Mouse (Mus musculus): ENCODE measurements around the gene Tmprss5.

GRCm38 (mm10) chr9:49119759-49120158 lies 38.7 kb downstream of the Tmprss5 start:
- TF ChIP-seq HCFC1 (IDR thresholded peaks at IDR 0.05; ENCODE audit: low read depth, low read length) (no peak), E2F4 (IDR thresholded peaks at IDR 0.05; ENCODE audit: borderline replicate concordance, low read depth, low read length) (no peak), SMC3 (IDR thresholded peaks at IDR 0.05; ENCODE audit: low read depth, low read length) (no peak), KAT2A (conservative IDR thresholded peaks at IDR 0.05; ENCODE audit: low read depth, low read length) (no peak), MYB (IDR thresholded peaks at IDR 0.05; ENCODE audit: low read depth, low read length) (no peak), CTCF (IDR thresholded peaks at IDR 0.05 in 2 of 3, conservative IDR thresholded peaks at IDR 0.05 in 1 of 3; ENCODE audit: control insufficient read depth in 1 of 3, insufficient read depth in 1 of 3, low read depth in 2 of 3, low read length in 3 of 3, poor library complexity in 1 of 3, severe bottlenecking in 1 of 3) (no peak), EP300 (IDR thresholded peaks at IDR 0.05; ENCODE audit: low read depth in 1 of 2, low read length in 2 of 2) (no peak), TAL1 (IDR thresholded peaks at IDR 0.05; ENCODE audit: low read length) (no peak), GATA1 (IDR thresholded peaks at IDR 0.05; ENCODE audit: low read depth, low read length) (no peak), TCF12 (IDR thresholded peaks at IDR 0.05; ENCODE audit: low read depth, low read length) (no peak), CHD2 (IDR thresholded peaks at IDR 0.05; ENCODE audit: low read length) (no peak), ZMIZ1 (IDR thresholded peaks at IDR 0.05; ENCODE audit: low read depth, low read length) (no peak), POLR2A (IDR thresholded peaks at IDR 0.05; ENCODE audit: control insufficient read depth in 1 of 2, insufficient read depth in 1 of 2, low read depth in 1 of 2, low read length in 2 of 2, poor library complexity in 1 of 2) (no peak), RCOR1 (IDR thresholded peaks at IDR 0.05; ENCODE audit: low read depth, low read length) (no peak)

Measured in MEL (cell line).